Mouse (Mus musculus): ENCODE data around the gene Clybl. TPM values are rescaled to one million over a fixed set of nuclear protein-coding genes. Genes with fewer than 3 reads are reported as not detected.

Gene Clybl
- polyA plus RNA-seq, 1 experiment from 2014 or later: 68.2 TPM

DNA sequence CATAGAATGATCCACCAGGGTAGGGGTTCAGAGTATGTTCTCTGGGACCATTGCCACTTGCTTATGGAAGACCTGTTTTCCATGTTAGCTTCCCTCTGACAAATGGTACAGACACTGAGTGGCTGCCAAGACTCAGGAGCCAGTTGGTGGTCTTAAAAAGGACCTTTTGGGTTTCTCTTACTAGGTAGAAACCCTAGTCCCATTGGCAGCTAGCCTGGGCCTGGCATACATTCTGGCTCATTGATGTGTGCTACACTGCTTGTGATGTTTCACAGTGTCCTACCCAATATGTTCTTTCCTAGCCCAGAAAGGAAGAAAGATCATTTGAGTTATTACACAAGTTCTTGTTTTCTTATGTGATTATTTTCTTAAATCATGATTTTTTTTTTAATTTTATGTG is 69.8 kb downstream of the Clybl start:
- Histone ChIP-seq H3K9me3 (peaks cover 5% of the 10 kb centered on the region; the same call in 1 of the 2 replicates), H3K4me1 (peaks cover 9% of the 10 kb centered on the region; the same call in 1 of the 2 replicates), H3K36me3 (no peaks in the 10 kb centered on the region), H3K4me3 (no peak overlapping the region), H3K4me2 (no peak overlapping the region), H3K27ac (replicated peaks) (no peak overlapping the region), H3K9ac (no peak overlapping the region), H3K27me3 (replicated peaks) (peaks cover 33% of the 10 kb centered on the region)
- no peak for ATAC-seq (ENCODE audit: extremely low read depth, insufficient number of reproducible peaks, low FRiP score, low TSS enrichment)

DNA sequence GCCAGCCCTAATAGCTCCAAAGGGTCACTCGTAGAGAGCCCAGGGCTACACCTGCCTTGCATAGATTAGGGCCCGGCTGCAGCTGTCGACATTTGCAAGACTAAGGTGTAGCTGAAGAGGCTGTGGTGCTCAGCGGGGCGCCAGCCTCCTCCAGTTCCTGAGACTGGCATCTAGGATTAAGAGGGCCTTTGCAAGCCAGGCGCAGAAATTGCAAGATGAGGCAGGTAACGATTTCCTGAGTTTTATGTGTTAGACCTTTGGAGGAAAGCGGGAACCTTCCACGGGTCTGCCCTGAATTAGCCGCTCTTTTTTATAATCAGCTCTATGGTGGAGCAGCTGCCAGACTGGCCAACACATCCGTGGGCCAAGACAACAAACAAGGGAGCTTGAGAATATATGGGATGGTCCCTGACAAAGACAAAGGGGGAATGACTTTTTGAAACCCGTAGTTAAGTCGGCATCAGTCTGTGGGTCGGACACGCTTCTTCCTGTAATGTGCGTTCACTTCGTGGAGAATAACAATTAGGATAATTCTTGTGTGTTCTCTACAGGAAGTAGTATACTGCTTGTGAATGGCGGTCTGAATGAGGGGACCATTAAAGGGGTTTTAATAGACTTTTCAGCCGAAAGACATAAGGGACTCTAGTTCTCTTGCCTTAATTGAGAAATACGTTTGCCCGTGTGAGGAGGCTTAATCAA is 74.2 kb downstream of the Clybl start:
- Histone ChIP-seq H3K27me3 (replicated peaks) (peaks cover 65% of the 10 kb centered on the region), H3K36me3 (no peaks in the 10 kb centered on the region), H3K4me3 (peak overlapping the region; percentile 24; the same call in 1 of the 2 replicates), H3K4me1 (peaks cover 9% of the 10 kb centered on the region; the same call in 1 of the 2 replicates), H3K4me2 (peak overlapping the region; percentile 53), H3K9me3 (no peaks in the 10 kb centered on the region), H3K27ac (replicated peaks) (no peak overlapping the region), H3K9ac (no peak overlapping the region)
- no peak for ATAC-seq (ENCODE audit: extremely low read depth, insufficient number of reproducible peaks, low FRiP score, low TSS enrichment)
- WGBS: 9% methylated on average over 21 of the region's 21 CpGs

DNA sequence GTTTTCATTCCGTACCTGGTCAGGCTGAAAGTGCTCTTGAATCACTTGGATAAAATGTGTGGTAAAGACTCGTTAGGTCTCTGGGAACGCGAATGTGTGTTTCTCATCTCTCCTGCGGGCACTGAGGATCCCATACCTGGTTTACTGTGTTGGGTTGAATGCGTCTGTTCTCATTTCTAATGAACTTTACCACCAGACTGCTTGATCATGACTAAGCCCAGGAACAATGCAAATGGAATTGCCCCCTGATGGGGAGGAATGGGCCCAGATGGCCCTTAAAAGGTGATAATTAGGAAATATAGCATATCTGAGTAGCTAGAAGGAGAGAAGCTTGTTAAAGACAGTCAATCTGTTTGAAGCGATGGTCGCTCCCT is 74.7 kb downstream of the Clybl start:
- Histone ChIP-seq H3K9ac (no peak overlapping the region), H3K36me3 (no peaks in the 10 kb centered on the region), H3K4me2 (peak overlapping the region; percentile 53), H3K27ac (replicated peaks) (no peak overlapping the region), H3K9me3 (no peaks in the 10 kb centered on the region), H3K4me3 (peak overlapping the region; percentile 24; the same call in 1 of the 2 replicates), H3K4me1 (peaks cover 9% of the 10 kb centered on the region; the same call in 1 of the 2 replicates), H3K27me3 (replicated peaks) (peaks cover 67% of the 10 kb centered on the region)
- WGBS: 27% methylated on average over 8 of the region's 8 CpGs
- ATAC-seq (ENCODE audit: extremely low read depth, insufficient number of reproducible peaks, low FRiP score, low TSS enrichment): no peak

DNA sequence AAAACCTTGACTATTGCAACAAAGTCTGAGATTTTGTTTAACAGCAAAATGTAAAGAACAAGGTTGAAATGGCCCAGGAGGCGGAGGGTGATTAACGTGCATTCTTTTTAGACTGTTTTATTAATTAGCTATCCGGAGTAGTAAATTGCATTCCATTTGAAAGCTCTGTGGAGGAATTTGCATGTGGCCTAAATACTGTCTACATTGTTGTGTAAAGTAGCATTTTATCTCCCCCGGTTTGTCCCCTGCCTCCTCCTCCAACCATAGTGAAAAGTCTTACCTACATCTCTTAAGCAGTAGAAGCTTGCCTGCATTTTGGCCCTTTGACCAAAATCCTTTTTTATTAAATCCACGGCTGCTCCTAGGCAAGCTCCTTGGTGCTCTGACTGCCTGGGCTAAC is 76.8 kb downstream of the Clybl start:
- 53% methylated on average over 5 of the region's 5 CpGs for WGBS
- H3K27me3 ChIP-seq (replicated peaks): peaks cover 70% of the 10 kb centered on the region
- H3K36me3 ChIP-seq: no peaks in the 10 kb centered on the region
- H3K4me3 ChIP-seq: no peak overlapping the region
- no peak for ATAC-seq (ENCODE audit: extremely low read depth, insufficient number of reproducible peaks, low FRiP score, low TSS enrichment)
- no peaks in the 10 kb centered on the region for H3K9me3 ChIP-seq
- H3K4me1 ChIP-seq: peaks cover 9% of the 10 kb centered on the region; the same call in 1 of the 2 replicates
- H3K27ac ChIP-seq (replicated peaks): no peak overlapping the region
- H3K9ac ChIP-seq: no peak overlapping the region
- no peak overlapping the region for H3K4me2 ChIP-seq

DNA sequence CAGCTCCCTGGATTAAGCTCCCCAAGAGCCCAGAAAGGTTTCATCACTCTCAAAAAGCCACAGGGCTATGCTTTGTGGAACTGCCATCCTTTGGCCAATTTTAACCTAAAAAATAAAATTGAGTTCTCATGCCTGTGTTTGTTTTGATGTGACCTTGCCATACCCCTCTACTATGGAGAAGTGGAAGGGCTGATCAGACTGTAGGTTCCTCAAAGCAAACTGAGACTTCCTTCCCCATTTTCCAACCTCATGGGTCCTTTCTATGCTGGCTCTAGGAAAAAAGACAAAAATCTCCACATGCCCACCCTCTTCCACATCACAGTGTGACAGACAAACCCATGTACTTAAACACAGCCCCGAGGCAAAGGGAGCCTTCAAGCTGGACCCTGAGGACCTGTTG is 79.7 kb downstream of the Clybl start:
- no peak for ATAC-seq (ENCODE audit: extremely low read depth, insufficient number of reproducible peaks, low FRiP score, low TSS enrichment)
- Histone ChIP-seq H3K4me3 (no peak overlapping the region), H3K9ac (no peak overlapping the region), H3K27ac (replicated peaks) (no peak overlapping the region), H3K36me3 (no peaks in the 10 kb centered on the region), H3K27me3 (replicated peaks) (peaks cover 45% of the 10 kb centered on the region), H3K9me3 (no peaks in the 10 kb centered on the region), H3K4me2 (no peak overlapping the region), H3K4me1 (peaks cover 14% of the 10 kb centered on the region)
- WGBS: 81% methylated on average over 1 of the region's 1 CpGs

DNA sequence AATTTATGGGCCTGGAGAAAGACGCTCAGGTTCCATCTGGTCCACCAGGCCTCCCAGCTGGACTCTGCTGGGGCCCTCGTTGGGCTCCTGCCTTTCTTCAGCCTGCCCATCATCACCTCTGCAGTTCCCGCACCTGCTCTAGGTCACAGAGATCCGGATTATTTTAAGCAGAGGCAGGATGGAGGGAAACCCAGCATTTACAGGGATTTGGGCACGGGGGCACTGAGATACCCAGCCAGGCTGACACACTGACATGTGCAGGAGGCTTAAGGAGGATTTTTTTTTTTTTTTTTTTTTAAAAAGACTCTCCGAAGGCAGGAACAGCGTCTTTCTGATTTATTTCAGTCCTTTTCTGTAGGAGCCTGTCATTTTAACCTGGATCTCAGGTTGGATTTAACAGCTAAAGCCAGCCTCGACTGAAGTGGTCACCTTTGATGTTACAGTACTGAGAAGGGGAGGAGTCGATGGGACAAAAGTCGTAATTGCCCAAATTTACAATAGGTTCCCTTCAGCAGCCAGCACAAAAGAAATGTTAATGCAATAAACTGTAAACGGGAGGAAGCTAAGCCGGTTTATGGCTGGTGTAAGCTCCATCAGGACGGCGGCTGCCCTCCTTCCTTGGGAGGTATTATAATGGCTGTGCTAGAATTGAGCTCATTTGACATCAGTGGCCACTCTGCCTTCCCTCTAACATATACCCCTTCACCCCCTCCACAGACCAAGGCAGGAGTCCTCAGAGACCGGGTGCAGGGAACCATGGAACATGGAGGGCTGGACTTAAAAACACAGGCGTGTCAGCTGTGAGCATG is 81.6 kb downstream of the Clybl start:
- no peak overlapping the region for H3K4me3 ChIP-seq
- no peak overlapping the region for H3K9ac ChIP-seq
- no peak overlapping the region for H3K27ac ChIP-seq (replicated peaks)
- peaks cover 42% of the 10 kb centered on the region for H3K27me3 ChIP-seq (replicated peaks)
- ATAC-seq (ENCODE audit: extremely low read depth, insufficient number of reproducible peaks, low FRiP score, low TSS enrichment): no peak
- no peak overlapping the region for H3K4me2 ChIP-seq
- no peaks in the 10 kb centered on the region for H3K36me3 ChIP-seq
- WGBS: 58% methylated on average over 16 of the region's 16 CpGs
- H3K4me1 ChIP-seq: peaks cover 14% of the 10 kb centered on the region
- no peaks in the 10 kb centered on the region for H3K9me3 ChIP-seq

DNA sequence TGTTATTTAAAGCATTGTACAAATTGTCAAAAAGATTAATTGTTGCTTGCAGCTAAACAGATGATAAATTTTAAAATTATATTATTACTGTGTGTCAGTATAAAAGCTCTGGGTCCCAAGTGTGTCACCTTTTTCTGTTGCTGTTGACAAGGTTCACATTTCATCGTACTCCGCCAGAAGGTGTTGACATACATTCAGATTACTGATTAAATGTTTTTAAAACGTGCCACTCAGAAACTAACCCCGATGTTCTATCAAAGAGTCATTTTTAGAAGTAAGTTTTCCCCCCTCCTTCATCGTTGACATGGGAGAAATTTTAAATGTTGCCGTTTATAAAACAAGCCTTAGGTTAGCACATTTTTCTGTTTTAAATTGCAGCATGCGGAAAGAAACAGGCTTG is 83.7 kb downstream of the Clybl start:
- peak overlapping the region; percentile 54 for H3K4me2 ChIP-seq
- peaks cover 14% of the 10 kb centered on the region for H3K4me1 ChIP-seq
- no peaks in the 10 kb centered on the region for H3K9me3 ChIP-seq
- 24% methylated on average over 7 of the region's 7 CpGs for WGBS
- H3K36me3 ChIP-seq: no peaks in the 10 kb centered on the region
- no peak overlapping the region for H3K9ac ChIP-seq
- no peak for ATAC-seq (ENCODE audit: extremely low read depth, insufficient number of reproducible peaks, low FRiP score, low TSS enrichment)
- no peak overlapping the region for H3K27ac ChIP-seq (replicated peaks)
- H3K4me3 ChIP-seq: peak overlapping the region; percentile 18
- peaks cover 31% of the 10 kb centered on the region for H3K27me3 ChIP-seq (replicated peaks)

DNA sequence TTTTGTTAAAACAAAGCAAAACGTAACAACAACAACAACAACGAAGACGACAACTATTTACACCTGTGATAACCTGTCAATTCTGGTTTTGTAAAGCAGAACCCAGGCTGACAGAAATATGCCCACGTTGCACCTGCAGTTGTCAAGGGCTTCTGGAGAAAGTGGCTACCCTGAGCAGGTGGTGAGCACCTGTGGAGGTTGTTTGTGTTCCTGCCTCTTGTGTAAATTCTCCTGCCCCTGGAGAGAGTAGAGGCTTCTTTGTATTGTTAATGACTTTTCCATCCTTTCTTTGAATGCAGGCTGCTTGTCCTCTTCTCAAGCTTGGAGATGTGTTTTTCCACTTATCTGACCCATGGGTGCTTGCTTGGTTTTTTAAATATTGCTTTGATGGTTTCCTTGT is 86.1 kb downstream of the Clybl start:
- Histone ChIP-seq H3K9me3 (no peaks in the 10 kb centered on the region), H3K36me3 (no peaks in the 10 kb centered on the region), H3K27ac (replicated peaks) (no peak overlapping the region), H3K9ac (no peak overlapping the region), H3K4me1 (peaks cover 19% of the 10 kb centered on the region), H3K4me2 (no peak overlapping the region), H3K27me3 (replicated peaks) (peaks cover 37% of the 10 kb centered on the region), H3K4me3 (no peak overlapping the region)
- WGBS: 45% methylated on average over 4 of the region's 4 CpGs
- ATAC-seq (ENCODE audit: extremely low read depth, insufficient number of reproducible peaks, low FRiP score, low TSS enrichment): no peak

DNA sequence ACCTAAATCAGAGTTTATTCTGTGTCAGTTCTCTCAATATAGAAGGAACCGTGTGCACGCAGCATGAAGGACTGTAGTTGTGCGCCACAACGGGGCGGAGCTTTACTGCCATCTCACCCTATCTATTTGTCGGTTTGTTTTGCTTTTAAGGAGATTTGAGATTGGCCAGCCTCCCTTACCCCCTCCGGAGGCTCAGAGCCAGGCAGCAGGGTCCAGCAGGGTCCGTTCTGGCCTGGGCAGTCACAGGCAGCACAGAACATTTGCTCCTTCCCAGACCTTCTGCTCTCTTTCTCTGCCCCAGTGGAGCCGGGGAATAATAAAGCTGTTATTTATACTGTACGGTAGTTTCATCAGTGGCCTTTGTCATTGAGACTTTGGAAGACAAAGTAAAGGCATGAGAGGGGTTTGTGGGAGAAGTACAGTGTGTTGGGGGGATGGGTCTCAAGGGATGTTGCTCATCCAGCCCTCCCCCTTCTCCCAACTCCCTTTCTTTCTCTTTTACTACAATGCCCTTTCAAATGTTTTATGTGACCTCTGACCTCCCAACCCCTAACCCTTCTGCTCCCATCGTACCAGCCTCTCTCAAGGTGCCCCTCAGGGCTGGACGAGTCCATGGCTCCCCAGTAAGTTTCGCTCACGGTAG is 89.7 kb downstream of the Clybl start:
- no peak overlapping the region for H3K4me3 ChIP-seq
- no peaks in the 10 kb centered on the region for H3K36me3 ChIP-seq
- peaks cover 5% of the 10 kb centered on the region; the same call in 1 of the 2 replicates for H3K4me1 ChIP-seq
- H3K4me2 ChIP-seq: no peak overlapping the region
- no peak overlapping the region for H3K27ac ChIP-seq (replicated peaks)
- no peak for ATAC-seq (ENCODE audit: extremely low read depth, insufficient number of reproducible peaks, low FRiP score, low TSS enrichment)
- no peak overlapping the region for H3K9ac ChIP-seq
- 47% methylated on average over 14 of the region's 14 CpGs for WGBS
- H3K27me3 ChIP-seq (replicated peaks): peaks cover 37% of the 10 kb centered on the region
- no peaks in the 10 kb centered on the region for H3K9me3 ChIP-seq

DNA sequence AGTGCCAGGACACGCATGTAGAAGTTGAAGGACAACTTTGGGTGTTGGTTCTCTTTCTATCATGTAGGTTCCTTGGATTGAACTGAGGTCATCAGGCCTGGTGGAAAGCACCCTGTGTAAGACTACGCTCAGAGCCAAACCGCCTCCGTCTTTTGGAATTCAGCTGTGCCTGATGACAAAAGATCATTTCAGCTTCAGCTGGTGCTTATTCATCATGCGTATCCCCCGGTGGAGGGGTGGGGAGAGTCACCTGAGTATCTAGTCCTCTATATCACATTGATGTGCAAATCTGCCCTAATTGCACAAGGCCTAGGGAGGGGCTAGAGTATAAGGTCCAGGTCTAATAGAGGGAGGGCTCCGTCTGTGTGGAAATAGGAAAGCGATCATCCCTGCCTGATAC is 95.6 kb downstream of the Clybl start:
- WGBS: 89% methylated on average over 8 of the region's 8 CpGs
- Histone ChIP-seq H3K9ac (no peak overlapping the region), H3K4me2 (no peak overlapping the region), H3K9me3 (no peaks in the 10 kb centered on the region), H3K27ac (replicated peaks) (no peak overlapping the region), H3K27me3 (replicated peaks) (peaks cover 57% of the 10 kb centered on the region), H3K4me3 (no peak overlapping the region), H3K36me3 (no peaks in the 10 kb centered on the region), H3K4me1 (peaks cover 14% of the 10 kb centered on the region)
- no peak for ATAC-seq (ENCODE audit: extremely low read depth, insufficient number of reproducible peaks, low FRiP score, low TSS enrichment)

DNA sequence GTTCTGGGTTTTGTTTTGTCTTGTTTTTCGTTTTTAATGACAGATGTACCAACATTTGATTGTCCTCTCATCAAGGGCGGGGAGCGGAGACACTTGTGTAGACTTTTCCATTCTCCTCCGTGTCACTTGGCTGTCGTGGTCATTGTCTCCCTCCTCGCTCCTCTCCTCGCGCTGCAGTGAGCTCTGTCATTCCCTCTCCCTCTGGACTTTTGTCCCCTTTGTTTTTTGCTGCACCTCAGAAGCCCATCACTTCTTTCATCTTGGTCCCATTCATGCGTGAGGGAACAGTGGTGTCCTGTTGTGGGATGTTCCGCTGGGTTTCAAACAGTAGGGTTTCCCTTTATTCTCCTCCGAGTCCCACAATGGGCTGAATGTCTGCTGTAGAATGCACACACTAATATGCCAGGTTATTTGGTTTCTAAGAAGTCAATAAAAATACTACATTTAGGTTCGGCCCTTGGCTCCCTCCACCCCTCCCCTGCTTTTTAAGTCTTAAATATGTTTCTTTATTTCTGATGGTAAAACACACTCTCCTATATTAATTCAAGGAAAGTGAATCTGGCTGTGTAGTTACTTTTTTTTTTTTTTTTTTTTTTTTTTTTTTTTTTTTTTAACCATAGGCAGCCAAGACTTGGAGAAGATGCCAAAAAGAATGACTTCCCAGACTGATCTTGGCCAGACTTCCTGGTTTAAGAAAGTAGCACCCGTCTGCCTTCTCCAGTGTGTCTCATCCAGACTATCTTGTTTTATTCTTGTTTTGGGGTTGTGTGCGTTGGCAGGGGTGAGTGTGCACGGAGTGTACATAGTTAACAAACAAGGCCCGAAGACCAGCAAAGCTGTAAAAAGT is 98.2 kb downstream of the Clybl start:
- no peak for ATAC-seq (ENCODE audit: extremely low read depth, insufficient number of reproducible peaks, low FRiP score, low TSS enrichment)
- no peaks in the 10 kb centered on the region for H3K36me3 ChIP-seq

More for the DNA sequence above, 98.2 kb downstream of the Clybl start:
- no peaks in the 10 kb centered on the region for H3K9me3 ChIP-seq
- H3K9ac ChIP-seq: no peak overlapping the region
- peaks cover 13% of the 10 kb centered on the region for H3K4me1 ChIP-seq
- no peak overlapping the region for H3K4me2 ChIP-seq
- H3K27me3 ChIP-seq (replicated peaks): peaks cover 73% of the 10 kb centered on the region
- 70% methylated on average over 16 of the region's 16 CpGs for WGBS
- H3K27ac ChIP-seq (replicated peaks): no peak overlapping the region
- no peak overlapping the region for H3K4me3 ChIP-seq

All from heart, embryonic 13.5 days (tissue).